Mouse (Mus musculus): ENCODE data around the gene Fam173a. TPM values are rescaled to one million over a fixed set of nuclear protein-coding genes. Genes with fewer than 3 reads are reported as not detected.

Gene Fam173a
- polyA plus RNA-seq, 1 experiment from 2014 or later: 91.8 TPM

GRCm38 (mm10) chr17:25830200-25830753, 37.6 kb upstream of the Fam173a start:
- Histone ChIP-seq H3K9me3 (replicated peaks; ENCODE audit: control insufficient read depth, low read length, poor library complexity, severe bottlenecking) (no peaks in the 10 kb centered on the region), H3K36me3 (ENCODE audit: control insufficient read depth, insufficient read depth, low read length) (peaks cover 25% of the 10 kb centered on the region), H3K4me3 (ENCODE audit: low read depth, low read length) (peak overlapping the region; percentile 56; the same call in 1 of the 2 replicates), H3K27me3 (ENCODE audit: control insufficient read depth, insufficient read depth, low read depth, low read length) (no peaks in the 10 kb centered on the region), H3K4me1 (ENCODE audit: control insufficient read depth, insufficient read depth, low read length) (peaks cover 58% of the 10 kb centered on the region), H3K9ac (ENCODE audit: low read depth, low read length) (no peak overlapping the region; the same call in 1 of the 2 replicates), H3K27ac (ENCODE audit: low read length) (no peak overlapping the region; the same call in 1 of the 2 replicates), H3K4me2 (ENCODE audit: low read length) (peak overlapping the region; percentile 97)
- WGBS: 88% methylated on average over 4 of the region's 4 CpGs
- ATAC-seq: no peak

- 41% methylated on average over 8 of the region's 8 CpGs for WGBS
- no peak for ATAC-seq
- peak overlapping the region; percentile 78 for H3K9ac ChIP-seq (ENCODE audit: low read depth, low read length)
- H3K27me3 ChIP-seq (ENCODE audit: control insufficient read depth, insufficient read depth, low read depth, low read length): no peaks in the 10 kb centered on the region
- peak overlapping the region; percentile 97 for H3K4me2 ChIP-seq (ENCODE audit: low read length)
- H3K36me3 ChIP-seq (ENCODE audit: control insufficient read depth, insufficient read depth, low read length): peaks cover 25% of the 10 kb centered on the region
- H3K9me3 ChIP-seq (replicated peaks; ENCODE audit: control insufficient read depth, low read length, poor library complexity, severe bottlenecking): no peaks in the 10 kb centered on the region
- peak overlapping the region; percentile 91 for H3K27ac ChIP-seq (ENCODE audit: low read length)
- peak overlapping the region; percentile 56 for H3K4me3 ChIP-seq (ENCODE audit: low read depth, low read length)
- H3K4me1 ChIP-seq (ENCODE audit: control insufficient read depth, insufficient read depth, low read length): peaks cover 58% of the 10 kb centered on the region
Measured at GRCm38 (mm10) chr17:25829558-25830017, 36.9 kb upstream of the Fam173a start.

GRCm38 (mm10) chr17:25828712-25829557, 36.2 kb upstream of the Fam173a start, which contains the start of gene Jmjd8:
Jmjd8 (plus strand) TSS chr17:25828867.
- peak; percentile 61 for ATAC-seq
- WGBS: under 1% methylated on average over 32 of the region's 32 CpGs

GRCm38 (mm10) chr17:25828223-25828594, 35.5 kb upstream of the Fam173a start:
- H3K4me2 ChIP-seq (ENCODE audit: low read length): peak overlapping the region; percentile 97
- H3K4me3 ChIP-seq (ENCODE audit: low read depth, low read length): peak overlapping the region; percentile 56
- peaks cover 25% of the 10 kb centered on the region for H3K36me3 ChIP-seq (ENCODE audit: control insufficient read depth, insufficient read depth, low read length)
- H3K9ac ChIP-seq (ENCODE audit: low read depth, low read length): peak overlapping the region; percentile 78
- H3K27ac ChIP-seq (ENCODE audit: low read length): peak overlapping the region; percentile 91
- no peaks in the 10 kb centered on the region for H3K27me3 ChIP-seq (ENCODE audit: control insufficient read depth, insufficient read depth, low read depth, low read length)
- ATAC-seq: no peak
- no peaks in the 10 kb centered on the region for H3K9me3 ChIP-seq (replicated peaks; ENCODE audit: control insufficient read depth, low read length, poor library complexity, severe bottlenecking)
- peaks cover 56% of the 10 kb centered on the region for H3K4me1 ChIP-seq (ENCODE audit: control insufficient read depth, insufficient read depth, low read length)
- WGBS: 90% methylated on average over 8 of the region's 8 CpGs

More at GRCm38 (mm10) chr17:25828712-25829557, 36.2 kb upstream of the Fam173a start, which contains the start of gene Jmjd8:
- H3K36me3 ChIP-seq (ENCODE audit: control insufficient read depth, insufficient read depth, low read length): peaks cover 25% of the 10 kb centered on the region
- H3K27me3 ChIP-seq (ENCODE audit: control insufficient read depth, insufficient read depth, low read depth, low read length): no peaks in the 10 kb centered on the region
- peak within 1 kb of the TSS; percentile 97 for H3K4me2 ChIP-seq (ENCODE audit: low read length)
- H3K9ac ChIP-seq (ENCODE audit: low read depth, low read length): peak within 1 kb of the TSS; percentile 78
- peak within 1 kb of the TSS; percentile 91 for H3K27ac ChIP-seq (ENCODE audit: low read length)
- no peaks in the 10 kb centered on the region for H3K9me3 ChIP-seq (replicated peaks; ENCODE audit: control insufficient read depth, low read length, poor library complexity, severe bottlenecking)
- peaks cover 58% of the 10 kb centered on the region for H3K4me1 ChIP-seq (ENCODE audit: control insufficient read depth, insufficient read depth, low read length)
- H3K4me3 ChIP-seq (ENCODE audit: low read depth, low read length): peak within 1 kb of the TSS; percentile 56

GRCm38 (mm10) chr17:25827546-25828222, 35.0 kb upstream of the Fam173a start:
- Histone ChIP-seq H3K4me3 (ENCODE audit: low read depth, low read length) (no peak overlapping the region), H3K4me2 (ENCODE audit: low read length) (peak overlapping the region; percentile 97), H3K36me3 (ENCODE audit: control insufficient read depth, insufficient read depth, low read length) (peaks cover 25% of the 10 kb centered on the region), H3K9ac (ENCODE audit: low read depth, low read length) (no peak overlapping the region), H3K27me3 (ENCODE audit: control insufficient read depth, insufficient read depth, low read depth, low read length) (no peaks in the 10 kb centered on the region), H3K9me3 (replicated peaks; ENCODE audit: control insufficient read depth, low read length, poor library complexity, severe bottlenecking) (no peaks in the 10 kb centered on the region), H3K4me1 (ENCODE audit: control insufficient read depth, insufficient read depth, low read length) (peaks cover 56% of the 10 kb centered on the region), H3K27ac (ENCODE audit: low read length) (peak overlapping the region; percentile 91; the same call in 1 of the 2 replicates)
- no peak for ATAC-seq
- WGBS: 92% methylated on average over 22 of the region's 22 CpGs

- Histone ChIP-seq H3K4me1 (ENCODE audit: control insufficient read depth, insufficient read depth, low read length) (peaks cover 54% of the 10 kb centered on the region), H3K4me3 (ENCODE audit: low read depth, low read length) (no peak overlapping the region), H3K27ac (ENCODE audit: low read length) (no peak overlapping the region), H3K36me3 (ENCODE audit: control insufficient read depth, insufficient read depth, low read length) (peaks cover 25% of the 10 kb centered on the region), H3K4me2 (ENCODE audit: low read length) (no peak overlapping the region), H3K9me3 (replicated peaks; ENCODE audit: control insufficient read depth, low read length, poor library complexity, severe bottlenecking) (no peaks in the 10 kb centered on the region), H3K27me3 (ENCODE audit: control insufficient read depth, insufficient read depth, low read depth, low read length) (no peaks in the 10 kb centered on the region), H3K9ac (ENCODE audit: low read depth, low read length) (no peak overlapping the region)
- 95% methylated on average over 13 of the region's 13 CpGs for WGBS
- ATAC-seq: no peak
Measured at GRCm38 (mm10) chr17:25827011-25827410, 34.3 kb upstream of the Fam173a start.

- no peak overlapping the region for H3K4me2 ChIP-seq (ENCODE audit: low read length)
- no peaks in the 10 kb centered on the region for H3K9me3 ChIP-seq (replicated peaks; ENCODE audit: control insufficient read depth, low read length, poor library complexity, severe bottlenecking)
- H3K36me3 ChIP-seq (ENCODE audit: control insufficient read depth, insufficient read depth, low read length): peaks cover 19% of the 10 kb centered on the region
- no peak overlapping the region for H3K4me3 ChIP-seq (ENCODE audit: low read depth, low read length)
- no peak overlapping the region for H3K9ac ChIP-seq (ENCODE audit: low read depth, low read length)
- H3K27me3 ChIP-seq (ENCODE audit: control insufficient read depth, insufficient read depth, low read depth, low read length): no peaks in the 10 kb centered on the region
- 96% methylated on average over 27 of the region's 27 CpGs for WGBS
- no peak for ATAC-seq
- peaks cover 44% of the 10 kb centered on the region for H3K4me1 ChIP-seq (ENCODE audit: control insufficient read depth, insufficient read depth, low read length)
- H3K27ac ChIP-seq (ENCODE audit: low read length): no peak overlapping the region
Measured at GRCm38 (mm10) chr17:25825984-25826570, 33.4 kb upstream of the Fam173a start.

- WGBS: 89% methylated on average over 6 of the region's 6 CpGs
- peaks cover 38% of the 10 kb centered on the region for H3K4me1 ChIP-seq (ENCODE audit: control insufficient read depth, insufficient read depth, low read length)
Measured at GRCm38 (mm10) chr17:25825311-25825710, 32.6 kb upstream of the Fam173a start.

More at GRCm38 (mm10) chr17:25825311-25825710, 32.6 kb upstream of the Fam173a start:
- H3K9ac ChIP-seq (ENCODE audit: low read depth, low read length): no peak overlapping the region
- H3K36me3 ChIP-seq (ENCODE audit: control insufficient read depth, insufficient read depth, low read length): peaks cover 12% of the 10 kb centered on the region
- no peak overlapping the region for H3K4me3 ChIP-seq (ENCODE audit: low read depth, low read length)
- no peak overlapping the region for H3K27ac ChIP-seq (ENCODE audit: low read length)
- no peaks in the 10 kb centered on the region for H3K27me3 ChIP-seq (ENCODE audit: control insufficient read depth, insufficient read depth, low read depth, low read length)
- ATAC-seq: no peak
- H3K9me3 ChIP-seq (replicated peaks; ENCODE audit: control insufficient read depth, low read length, poor library complexity, severe bottlenecking): no peaks in the 10 kb centered on the region
- H3K4me2 ChIP-seq (ENCODE audit: low read length): no peak overlapping the region; the same call in 1 of the 2 replicates

Data from midbrain, embryonic 16.5 days (tissue).